Mouse (Mus musculus) heart, embryonic 16.5 days (tissue): ENCODE data around the gene Eno2. TPM values are rescaled to one million over a fixed set of nuclear protein-coding genes. Genes with fewer than 3 reads are reported as not detected.
"Not testable (repeated sequence)": the region's sequence is repeated elsewhere in the genome, so short reads cannot be mapped to it uniquely, and the experiment has no call there.

Experiments used
- ATAC-seq: fragments of 200-750 bp; cut with Nextera tagmentation; replicated peaks from 2 replicates; pipeline ENCODE4 v1.8.0; 2017; ENCODE audit warnings: moderate number of reproducible peaks; ENCODE audit not compliant: insufficient read depth, low FRiP score; ENCODE audit errors: extremely low read depth
- H3K27ac ChIP-seq: fragments of 300-500 bp; sonication (generic); 2 replicates; pipeline ENCODE4 v1.5.1; 2014; ENCODE audit warnings: mild to moderate bottlenecking, low read length, control low read depth, moderate library complexity
- H3K27me3 ChIP-seq: fragments of 300-500 bp; sonication (generic); 2 replicates; pipeline ENCODE4 v1.6.1; 2014; ENCODE audit warnings: low read length, mixed read lengths; ENCODE audit not compliant: control insufficient read depth, insufficient read depth
- H3K36me3 ChIP-seq: fragments of 300-500 bp; sonication (generic); 2 replicates; pipeline ENCODE4 v1.6.1; 2014; ENCODE audit not compliant: control insufficient read depth, insufficient read depth
- H3K4me1 ChIP-seq: fragments of 300-500 bp; sonication (generic); 2 replicates; pipeline ENCODE4 v1.6.1; 2014; ENCODE audit warnings: low read length, mixed read lengths; ENCODE audit not compliant: control insufficient read depth, insufficient read depth
- H3K4me2 ChIP-seq: fragments of 300-500 bp; sonication (generic); 2 replicates; pipeline ENCODE4 v1.6.1; 2014; ENCODE audit warnings: low read depth, mild to moderate bottlenecking, control low read depth, low read length
- H3K4me3 ChIP-seq: fragments of 300-500 bp; sonication (generic); 2 replicates; pipeline ENCODE4 v1.5.1; 2014; ENCODE audit warnings: mild to moderate bottlenecking, control low read depth, low read length
- H3K9ac ChIP-seq: fragments of 300-500 bp; sonication (generic); 2 replicates; pipeline ENCODE4 v1.6.1; 2014; ENCODE audit warnings: low read length, control low read depth
- H3K9me3 ChIP-seq: fragments of 300-500 bp; sonication (generic); replicated peaks from 2 replicates; pipeline ENCODE4 v1.6.1; 2016; ENCODE audit warnings: low read length; ENCODE audit not compliant: control insufficient read depth
- WGBS: fragments of 180-500 bp; shearing (Covaris S2); extraction: QIAGEN DNeasy Blood & Tissue Kit; methylation state at CpG from one replicate; pipeline ENCODE4 v1.1.7; 2014; 5-methylcytosine and 5-hydroxymethylcytosine counted together
- polyA plus RNA-seq: library from polyadenylated mRNA; unstranded; fragments of >200 nt; fragmentation: Nextera tagmentation; extraction: Ambion mirVana; gene quantifications from 2 replicates; pipeline ENCODE4 v1.2.1, GENCODE M21; 2015

The Eno2 gene
- polyA plus RNA-seq, 1 experiment from 2014 or later: 3.7 TPM

DNA sequence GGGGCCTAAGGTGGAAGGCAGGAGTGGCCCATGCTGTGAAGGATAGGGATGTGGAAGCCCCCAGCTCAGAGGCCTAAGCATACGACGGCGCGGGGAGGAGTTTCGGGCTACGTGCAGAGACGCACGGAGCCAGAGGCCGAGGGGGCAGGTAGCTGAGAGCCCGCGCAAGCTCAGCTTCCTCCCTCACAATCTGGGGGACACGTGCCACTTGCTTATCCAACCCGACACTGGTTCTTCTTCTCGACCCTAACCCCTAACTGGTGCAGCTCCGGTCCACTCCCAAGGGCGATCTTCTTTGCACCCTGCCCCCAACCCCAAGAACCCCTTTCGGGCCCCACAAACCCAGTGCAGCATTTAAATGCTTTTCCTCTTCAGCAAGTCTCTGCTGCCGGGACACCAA, 44.0 kb upstream of the Eno2 start:
- peak; percentile 71 for ATAC-seq
- H3K9me3 ChIP-seq: no peaks in the 10 kb centered on the region
- H3K9ac ChIP-seq: peak overlapping the region; percentile 97
- peak overlapping the region; percentile 89 for H3K4me3 ChIP-seq
- H3K4me1 ChIP-seq: peaks cover 41% of the 10 kb centered on the region
- H3K4me2 ChIP-seq: peak overlapping the region; percentile 90
- under 1% methylated on average over 18 of the region's 18 CpGs for WGBS
- no peaks in the 10 kb centered on the region for H3K27me3 ChIP-seq
- peaks cover 40% of the 10 kb centered on the region for H3K36me3 ChIP-seq
- peak overlapping the region; percentile 99 for H3K27ac ChIP-seq

DNA sequence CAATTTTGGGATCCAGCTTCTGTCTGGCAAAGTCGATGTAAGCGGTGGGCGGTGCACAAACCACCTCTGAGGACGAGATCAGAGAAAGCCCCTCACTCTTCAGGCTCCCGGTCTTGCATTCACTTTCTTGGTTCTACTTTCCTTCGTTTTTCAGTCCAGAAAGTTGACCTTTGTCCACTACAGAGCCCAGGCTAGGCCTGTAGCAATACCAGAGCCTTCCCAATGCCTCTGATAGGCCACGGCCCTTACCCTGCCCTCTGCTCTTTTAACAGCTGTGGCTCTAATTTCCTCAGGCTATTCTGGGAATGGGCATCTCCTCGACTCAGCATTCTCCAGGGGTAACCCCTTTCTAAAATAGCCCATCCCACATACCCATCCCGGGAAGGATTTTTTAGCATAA, 43.4 kb upstream of the Eno2 start:
- WGBS: 13% methylated on average over 9 of the region's 9 CpGs
- Histone ChIP-seq H3K9ac (peak overlapping the region; percentile 97), H3K4me3 (peak overlapping the region; percentile 89), H3K4me1 (peaks cover 46% of the 10 kb centered on the region), H3K4me2 (peak overlapping the region; percentile 90), H3K36me3 (peaks cover 34% of the 10 kb centered on the region), H3K9me3 (no peaks in the 10 kb centered on the region), H3K27ac (peak overlapping the region; percentile 99), H3K27me3 (no peaks in the 10 kb centered on the region)
- no peak for ATAC-seq

DNA sequence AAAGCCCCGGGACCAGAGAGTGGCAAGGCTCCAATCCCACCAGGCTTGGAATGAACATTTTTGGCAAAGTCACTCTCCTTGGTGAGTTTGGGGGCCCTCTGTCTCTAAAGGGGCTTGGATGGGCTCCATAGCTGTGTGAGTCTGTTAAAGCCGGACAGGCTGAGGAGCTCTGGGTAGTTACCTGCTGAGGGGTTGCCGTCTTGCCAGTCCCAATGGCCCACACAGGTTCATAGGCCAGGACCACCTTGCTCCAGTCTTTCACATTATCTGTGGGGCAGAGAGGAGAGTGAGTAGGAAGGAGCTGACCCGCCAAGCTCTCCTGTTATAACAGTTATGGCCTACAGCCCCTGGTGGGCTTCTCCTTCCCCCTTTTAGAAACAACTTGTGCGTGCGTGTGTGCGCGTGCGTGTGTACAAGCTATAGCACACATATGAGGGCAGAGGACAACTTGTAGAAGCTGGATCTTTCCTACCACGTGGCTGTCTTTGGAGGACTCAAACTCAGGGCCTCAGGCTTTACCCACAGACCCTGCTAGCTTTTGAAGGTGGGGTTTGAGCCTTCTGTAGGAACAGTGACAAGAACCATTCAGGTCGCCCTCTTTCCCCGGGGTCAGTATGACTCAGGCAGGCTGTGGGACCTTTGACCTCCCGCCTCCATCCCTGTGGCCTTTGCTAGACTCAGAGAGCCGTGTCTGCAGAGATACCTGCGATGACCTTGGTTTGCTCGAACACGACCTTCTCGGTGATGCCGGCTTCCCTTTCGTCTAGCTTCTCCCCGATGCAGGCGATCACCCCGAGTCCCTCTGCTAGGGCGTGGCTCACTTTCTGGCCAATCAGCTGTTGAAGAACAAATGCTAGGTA, 42.5 kb upstream of the Eno2 start:
- peaks cover 52% of the 10 kb centered on the region for H3K4me1 ChIP-seq
- ATAC-seq: no peak
- H3K4me2 ChIP-seq: peak overlapping the region; percentile 90
- no peaks in the 10 kb centered on the region for H3K9me3 ChIP-seq
- 69% methylated on average over 24 of the region's 24 CpGs for WGBS
- H3K27ac ChIP-seq: peak overlapping the region; percentile 99
- H3K36me3 ChIP-seq: peaks cover 25% of the 10 kb centered on the region
- H3K4me3 ChIP-seq: peak overlapping the region; percentile 89
- no peaks in the 10 kb centered on the region for H3K27me3 ChIP-seq
- H3K9ac ChIP-seq: peak overlapping the region; percentile 97

DNA sequence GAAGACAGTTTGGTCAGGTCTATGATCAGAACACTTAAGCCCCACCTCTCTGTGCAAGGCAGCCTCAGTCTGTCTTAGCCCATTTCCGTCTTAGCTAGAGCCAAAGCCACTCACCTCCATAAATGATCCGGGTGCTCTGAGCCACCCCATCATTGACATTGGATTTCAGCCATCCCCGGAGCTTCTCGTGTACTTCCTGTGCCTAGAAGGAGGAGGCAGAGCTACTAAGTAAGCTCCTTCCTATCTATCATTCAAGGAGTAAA, 41.9 kb upstream of the Eno2 start:
- no peaks in the 10 kb centered on the region for H3K9me3 ChIP-seq
- peak overlapping the region; percentile 5; the same call in 1 of the 2 replicates for H3K9ac ChIP-seq
- no peak for ATAC-seq
- H3K4me1 ChIP-seq: peaks cover 56% of the 10 kb centered on the region
- no peak overlapping the region for H3K4me3 ChIP-seq
- peaks cover 19% of the 10 kb centered on the region for H3K36me3 ChIP-seq
- H3K27ac ChIP-seq: peak overlapping the region; percentile 14; the same call in 1 of the 2 replicates
- H3K27me3 ChIP-seq: no peaks in the 10 kb centered on the region
- H3K4me2 ChIP-seq: no peak overlapping the region
- WGBS: 72% methylated on average over 4 of the region's 4 CpGs

DNA sequence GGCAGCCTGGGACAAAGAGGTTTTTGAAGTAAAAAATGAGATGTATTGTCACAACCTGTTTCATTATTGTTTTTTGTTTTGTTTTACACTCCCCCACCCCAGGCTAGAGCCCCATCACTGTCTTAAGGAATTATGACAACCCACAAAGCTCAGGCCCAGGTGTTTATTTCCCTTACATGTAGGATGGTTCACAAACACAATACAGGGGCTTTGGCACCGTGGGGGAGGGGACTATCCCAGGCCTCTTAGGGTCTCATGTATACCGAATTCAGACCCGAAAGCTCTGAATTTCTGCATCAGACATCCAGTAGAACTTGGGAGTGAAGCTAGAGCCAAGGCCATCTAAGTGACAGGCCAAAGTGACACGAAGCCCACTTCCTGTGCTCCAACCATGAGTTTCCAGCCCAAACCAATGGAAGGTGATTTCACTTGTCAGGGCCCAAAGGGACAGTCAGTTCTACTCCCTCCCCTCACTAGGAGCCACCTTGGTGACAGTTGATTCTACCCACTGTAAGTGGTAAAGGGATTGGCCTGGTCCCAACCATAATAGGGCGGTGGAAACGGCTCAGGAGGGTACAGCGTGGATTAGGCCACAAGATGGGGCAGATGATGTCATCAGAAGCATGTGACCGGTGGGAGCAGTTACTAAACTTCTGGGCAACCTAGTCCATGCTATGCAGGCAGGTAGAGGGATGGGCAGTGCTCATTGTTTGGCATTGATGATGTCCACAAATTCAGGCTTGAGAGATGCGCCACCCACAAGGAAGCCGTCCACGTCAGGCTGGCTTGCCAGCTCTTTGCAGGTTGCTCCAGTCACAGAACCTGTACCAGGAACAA, 41.3 kb upstream of the Eno2 start:
- not testable (repeated sequence) for H3K27me3 ChIP-seq, H3K27ac ChIP-seq, H3K4me3 ChIP-seq, H3K9ac ChIP-seq, ATAC-seq, H3K4me2 ChIP-seq, H3K9me3 ChIP-seq
- Histone ChIP-seq H3K36me3 (peaks cover 18% of the 10 kb centered on the region), H3K4me1 (peaks cover 62% of the 10 kb centered on the region)
- WGBS: 73% methylated on average over 11 of the region's 11 CpGs

DNA sequence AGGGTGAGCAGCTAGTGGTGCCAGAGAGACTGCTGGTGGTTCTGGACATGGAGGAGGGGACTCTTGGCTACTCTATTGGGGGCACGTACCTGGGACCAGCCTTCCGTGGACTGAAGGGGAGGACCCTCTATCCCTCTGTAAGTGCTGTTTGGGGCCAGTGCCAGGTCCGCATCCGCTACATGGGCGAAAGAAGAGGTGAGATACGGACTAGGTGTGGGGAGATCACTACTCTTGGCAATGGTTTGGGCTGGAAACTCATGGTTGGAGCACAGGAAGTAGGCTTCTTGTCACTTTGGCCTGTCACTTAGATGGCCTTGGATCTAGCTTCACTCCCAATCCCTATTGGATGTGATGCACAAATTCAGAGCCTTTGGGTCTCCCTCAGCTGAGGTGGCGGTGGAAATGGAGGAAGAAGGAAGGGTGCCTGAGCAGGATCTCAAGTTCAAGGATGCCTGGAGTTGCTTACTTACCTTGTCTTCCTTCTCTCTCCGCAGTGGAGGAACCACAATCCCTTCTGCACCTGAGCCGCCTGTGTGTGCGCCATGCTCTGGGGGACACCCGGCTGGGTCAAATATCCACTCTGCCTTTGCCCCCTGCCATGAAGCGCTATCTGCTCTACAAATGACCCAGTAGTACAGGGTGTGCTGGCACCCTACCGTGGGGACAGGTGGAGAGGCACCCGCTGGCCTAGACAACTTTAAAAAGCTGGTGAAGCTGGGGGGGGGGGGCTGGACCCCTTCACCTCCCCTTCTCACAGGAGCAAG, 40.5 kb upstream of the Eno2 start:
- peak overlapping the region; percentile 100 for H3K4me2 ChIP-seq
- H3K4me3 ChIP-seq: peak overlapping the region; percentile 79
- H3K9ac ChIP-seq: peak overlapping the region; percentile 92
- peaks cover 18% of the 10 kb centered on the region for H3K36me3 ChIP-seq
- peak overlapping the region; percentile 92 for H3K27ac ChIP-seq
- H3K27me3 ChIP-seq: no peaks in the 10 kb centered on the region
- no peak for ATAC-seq
- no peaks in the 10 kb centered on the region for H3K9me3 ChIP-seq
- WGBS: 41% methylated on average over 14 of the region's 14 CpGs
- H3K4me1 ChIP-seq: peaks cover 65% of the 10 kb centered on the region

DNA sequence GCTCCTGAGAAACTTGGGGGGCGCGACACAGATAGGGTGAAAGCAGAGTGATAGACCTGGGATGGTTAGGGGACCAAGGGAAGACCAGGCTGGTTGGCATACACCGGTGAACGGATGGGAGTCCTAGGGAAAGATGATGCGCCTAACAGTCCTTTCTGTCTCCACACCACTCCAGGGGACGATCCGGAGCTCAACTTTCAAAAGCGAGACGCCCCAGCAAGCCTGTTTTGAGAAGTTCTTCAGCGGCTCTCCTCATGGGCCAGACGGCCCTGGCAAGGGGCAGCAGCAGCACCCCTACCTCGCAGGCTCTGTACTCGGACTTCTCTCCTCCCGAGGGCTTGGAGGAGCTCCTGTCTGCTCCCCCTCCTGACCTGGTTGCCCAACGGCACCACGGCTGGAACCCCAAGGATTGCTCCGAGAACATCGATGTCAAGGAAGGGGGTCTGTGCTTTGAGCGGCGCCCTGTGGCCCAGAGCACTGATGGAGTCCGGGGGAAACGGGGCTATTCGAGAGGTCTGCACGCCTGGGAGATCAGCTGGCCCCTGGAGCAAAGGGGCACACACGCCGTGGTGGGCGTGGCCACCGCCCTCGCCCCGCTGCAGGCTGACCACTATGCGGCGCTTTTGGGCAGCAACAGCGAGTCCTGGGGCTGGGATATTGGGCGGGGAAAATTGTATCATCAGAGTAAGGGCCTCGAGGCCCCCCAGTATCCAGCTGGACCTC, 39.7 kb upstream of the Eno2 start:
- peak overlapping the region; percentile 92 for H3K9ac ChIP-seq
- peaks cover 18% of the 10 kb centered on the region for H3K36me3 ChIP-seq
- peak overlapping the region; percentile 92 for H3K27ac ChIP-seq
- WGBS: under 1% methylated on average over 35 of the region's 35 CpGs
- peaks cover 59% of the 10 kb centered on the region for H3K4me1 ChIP-seq
- H3K4me2 ChIP-seq: peak overlapping the region; percentile 100
- ATAC-seq: 0 out of 2 replicates have a peak, but pooled peaks have one; percentile 20
- H3K9me3 ChIP-seq: no peaks in the 10 kb centered on the region
- no peaks in the 10 kb centered on the region for H3K27me3 ChIP-seq
- peak overlapping the region; percentile 79 for H3K4me3 ChIP-seq

DNA sequence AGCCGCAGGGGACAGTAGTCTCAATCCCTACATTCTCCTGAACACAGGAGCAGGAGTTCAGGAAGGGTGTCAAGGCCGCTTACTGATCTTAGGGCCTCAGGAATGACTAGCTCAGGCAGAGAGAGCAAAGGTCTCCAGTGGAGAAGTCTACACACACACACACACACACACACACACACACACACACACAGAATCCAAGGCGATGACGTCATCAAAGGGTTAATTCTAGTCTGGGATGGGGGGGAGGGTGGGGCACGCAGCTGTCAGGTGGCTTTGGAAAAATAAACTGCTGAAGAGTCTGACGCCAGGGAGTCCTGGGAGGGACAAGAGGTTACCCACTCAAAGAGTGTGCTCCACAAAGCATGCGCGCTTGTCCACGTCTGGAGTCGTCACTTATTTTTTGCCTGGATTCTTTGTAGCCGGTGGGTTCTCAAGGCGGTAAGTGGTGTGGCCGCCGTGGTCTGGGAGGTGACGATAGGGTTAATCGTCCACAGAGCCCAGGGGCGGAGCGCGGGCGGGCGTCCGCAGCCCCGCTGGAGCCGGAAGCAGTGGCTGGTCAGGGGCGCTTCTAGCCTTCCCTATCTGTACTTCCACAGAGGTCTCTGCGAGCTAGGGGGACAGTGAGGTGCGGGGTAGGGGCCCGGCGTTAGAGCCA, 39.0 kb upstream of the Eno2 start, which contains the start of gene Spsb2:
Spsb2 (plus strand) TSS at position 304 of the 655 bp plus-strand sequence.
- no peaks in the 10 kb centered on the region for H3K27me3 ChIP-seq
- H3K4me1 ChIP-seq: peaks cover 59% of the 10 kb centered on the region
- peak within 1 kb of the TSS; percentile 92 for H3K9ac ChIP-seq
- peak within 1 kb of the TSS; percentile 92 for H3K27ac ChIP-seq
- peak within 1 kb of the TSS; percentile 100 for H3K4me2 ChIP-seq
- no peaks in the 10 kb centered on the region for H3K9me3 ChIP-seq
- peaks cover 18% of the 10 kb centered on the region for H3K36me3 ChIP-seq
- H3K4me3 ChIP-seq: peak within 1 kb of the TSS; percentile 79
- WGBS: 4% methylated on average over 29 of the region's 29 CpGs
- ATAC-seq: peak; percentile 43
